Mouse (Mus musculus): ENCODE results near the gene Fryl.

GRCm38 (mm10) chr5:73119969-73120725 is 136.3 kb downstream of the Fryl start:
- no peak for TF ChIP-seq GATA1 (IDR thresholded peaks at IDR 0.05; ENCODE audit: low read length)
- TF ChIP-seq TAL1 (IDR thresholded peaks at IDR 0.05; ENCODE audit: low read length): no peak

All from erythroblast, embryonic 14.5 days (primary cell).